Mouse (Mus musculus) stomach, postnatal 0 days (tissue): Measurements from ENCODE around the gene Dpep1.
A peak's percentile ranks its signal among the peaks of the same experiment; 100 is the strongest.

Experiments used
- CTCF ChIP-seq: IDR thresholded peaks from 2 replicates; pipeline ENCODE4 v1.5.1; 2016; ENCODE audit warnings: antibody characterized with exemption, low read depth, mild to moderate bottlenecking, moderate library complexity
- EP300 ChIP-seq: optimal IDR thresholded peaks from 2 replicates; pipeline ENCODE3; 2016; ENCODE audit warnings: antibody characterized with exemption

DNA sequence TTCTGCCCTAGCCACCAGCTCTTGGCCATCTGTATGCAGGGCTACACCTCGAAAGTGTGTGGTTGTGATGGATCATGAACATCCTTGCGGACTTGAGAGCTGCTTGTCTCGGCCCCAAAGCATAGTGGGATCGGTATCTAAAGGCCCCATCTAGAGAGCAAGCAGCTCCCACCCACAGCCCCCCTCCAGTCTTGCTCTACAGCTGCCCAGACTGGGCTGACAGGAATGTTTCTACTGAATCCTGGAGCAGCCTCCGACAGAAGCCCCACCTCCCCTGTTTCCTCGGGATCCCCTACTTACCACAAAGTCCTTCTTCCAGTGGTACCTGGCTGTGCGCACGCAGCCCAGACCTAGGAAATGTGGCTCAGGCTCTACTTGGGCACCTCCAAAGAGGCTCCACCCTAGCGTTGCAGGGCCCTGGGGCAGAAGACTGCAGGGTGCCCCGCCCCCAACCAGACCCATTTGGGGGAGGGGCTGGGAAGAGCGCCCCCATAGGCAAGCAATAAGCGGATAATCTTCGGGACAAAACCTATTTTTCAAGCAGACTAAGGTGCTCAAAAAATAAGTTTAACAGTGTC, 28.1 kb upstream of the Dpep1 start, which contains the start of gene Sult5a1:
- peak; percentile 47 for TF ChIP-seq CTCF
- no peak for TF ChIP-seq EP300
